Mouse (Mus musculus): ENCODE measurements at regions not wholly inside any gene's neighbourhood (a gene's known extent, or its start where the extent isn't known, plus 50 kb on each side); places are given as distances from the start of the nearest gene placed in this dataset.

DNA sequence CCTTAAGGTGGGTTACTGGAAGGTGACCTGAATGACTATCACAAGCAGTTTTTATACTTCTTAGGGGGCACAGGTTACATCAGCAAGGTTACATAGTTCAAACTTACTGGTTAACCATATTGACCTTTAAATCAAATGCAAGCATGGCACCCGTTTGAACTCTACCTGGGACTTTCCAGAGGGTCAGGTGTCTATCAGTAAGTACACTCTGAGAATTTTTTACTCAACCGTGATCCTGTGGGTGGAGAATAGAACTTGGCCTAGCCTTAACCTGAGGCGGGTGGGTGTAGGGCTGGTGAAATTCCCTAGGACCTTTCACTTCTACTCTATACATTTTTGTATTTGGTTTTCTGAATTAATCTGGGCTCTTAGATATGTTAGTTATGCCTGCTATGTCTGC, 170.5 kb upstream of the Rasa1 start:
- TF ChIP-seq POLR2A (IDR thresholded peaks at IDR 0.05; ENCODE audit: insufficient read depth, low read depth, low read length) (no peak), CTCF (IDR thresholded peaks at IDR 0.05; ENCODE audit: insufficient read depth, low read depth, low read length) (no peak)

Data from olfactory bulb, adult 2 months (tissue).